Mouse (Mus musculus) mesoderm, embryonic 11.5 days (tissue): ENCODE results near the gene P2rx3.

Experiments
- DNase-seq: peaks from one replicate; pipeline ENCODE4 v3.0.0-alpha.2; 2012; ENCODE audit warnings: low read depth, low spot score

The P2rx3 gene

DNA sequence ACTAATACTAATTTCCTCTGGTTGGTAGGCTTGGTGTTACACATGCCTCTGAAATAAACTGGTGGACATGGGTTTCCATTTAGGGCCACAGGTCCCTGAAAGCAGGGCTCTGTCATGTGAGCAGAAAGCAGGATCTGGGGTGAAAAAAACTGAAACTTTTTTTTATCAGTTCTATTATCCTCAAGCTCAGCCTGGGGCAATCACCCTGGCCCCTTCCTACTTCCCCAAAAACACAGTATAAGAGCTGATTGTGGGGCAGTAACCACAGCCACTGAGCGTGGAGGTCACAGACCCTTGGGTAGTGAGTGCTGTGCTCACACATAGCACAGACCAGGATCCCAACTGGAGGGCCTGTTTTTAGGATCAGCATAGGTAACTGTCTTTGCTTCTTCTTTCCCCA lies 49.3 kb downstream of the P2rx3 start, which contains the start of gene Prg3:
Gene Prg3 (plus strand): TSS at position 286 of the 400 bp plus-strand sequence.
- DNase-seq = no peak

DNA sequence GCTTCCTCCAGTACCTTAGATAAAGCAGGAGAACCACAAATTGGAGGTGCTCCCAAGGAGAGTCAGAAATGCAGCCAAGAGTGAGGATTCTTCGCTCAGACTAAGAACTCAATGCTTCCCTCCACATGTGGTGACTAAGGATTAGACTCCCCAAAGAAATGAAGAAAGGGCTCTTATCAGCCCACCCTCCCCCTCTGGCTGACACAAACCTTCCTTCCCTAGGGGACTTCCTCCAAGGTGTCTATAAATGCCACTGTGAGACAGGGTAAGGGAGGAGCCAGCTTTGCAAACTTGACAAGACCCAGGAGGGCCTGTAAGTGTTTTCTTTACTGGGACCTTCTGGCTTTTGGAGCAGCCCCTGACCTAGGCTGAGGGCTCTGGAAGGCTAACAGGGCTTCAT lies 57.1 kb downstream of the P2rx3 start, which contains the start of gene Prg2:
Gene Prg2 (plus strand): TSS at position 274 of the 400 bp plus-strand sequence.
- DNase-seq = no peak

DNA sequence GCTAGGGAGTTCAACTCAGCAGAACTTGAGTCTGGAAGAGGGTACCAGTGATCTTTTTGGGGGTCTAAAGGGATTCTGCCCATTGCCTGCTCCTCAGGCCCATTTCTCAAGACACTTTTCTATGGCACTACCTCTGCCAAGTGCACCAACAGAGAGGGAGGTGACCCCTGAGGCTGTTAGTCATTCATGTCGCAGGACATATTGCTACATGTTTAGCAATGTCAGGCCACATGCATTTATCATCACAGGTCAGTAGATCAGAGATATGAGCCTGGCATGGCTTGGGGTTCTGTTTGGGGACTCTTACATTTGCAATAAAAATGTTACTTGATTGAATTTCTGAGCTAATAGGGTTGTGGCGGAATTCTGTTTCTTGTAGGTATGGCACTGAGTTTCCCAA lies 61.7 kb downstream of the P2rx3 start:
- no peak for DNase-seq

- no peak for DNase-seq
Measured at GRCm38 (mm10) chr2:84967318-84967991, 69.8 kb downstream of the P2rx3 start.

DNA sequence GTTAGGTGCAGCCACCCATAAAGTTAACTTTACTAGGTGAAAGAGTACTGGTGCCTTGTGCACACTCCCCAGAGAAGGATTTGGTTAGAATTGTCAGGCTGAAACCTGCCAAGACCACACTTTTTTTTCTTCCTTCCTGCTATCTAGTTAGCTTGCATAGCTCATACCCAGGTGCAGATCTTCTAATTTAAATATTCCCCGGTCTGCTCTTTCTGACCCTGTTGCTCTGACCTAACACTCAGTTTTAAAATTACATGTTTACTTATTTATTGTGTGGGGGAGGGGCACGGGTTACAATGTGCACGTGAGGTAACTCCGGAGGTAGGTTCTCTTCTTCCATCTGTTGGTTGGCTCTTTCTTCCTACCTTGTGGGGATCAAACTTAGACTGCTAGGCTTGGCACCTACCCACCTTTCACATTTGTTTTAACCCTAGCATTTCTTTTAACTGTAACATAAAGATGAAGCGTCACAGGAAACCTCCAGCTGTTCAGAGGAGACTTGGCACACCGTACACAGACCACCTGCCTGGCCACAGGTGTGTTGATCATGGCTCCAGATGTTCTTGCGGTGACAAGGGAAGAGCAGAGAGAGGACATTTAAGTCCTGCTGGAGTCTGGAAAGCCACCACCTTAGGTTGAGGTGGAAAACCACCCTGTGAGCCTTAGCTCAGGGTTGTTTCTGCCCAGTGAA lies 73.0 kb downstream of the P2rx3 start:
- DNase-seq = no peak

GRCm38 (mm10) chr2:84962906-84963507 lies 74.3 kb downstream of the P2rx3 start:
- DNase-seq = no peak

DNA sequence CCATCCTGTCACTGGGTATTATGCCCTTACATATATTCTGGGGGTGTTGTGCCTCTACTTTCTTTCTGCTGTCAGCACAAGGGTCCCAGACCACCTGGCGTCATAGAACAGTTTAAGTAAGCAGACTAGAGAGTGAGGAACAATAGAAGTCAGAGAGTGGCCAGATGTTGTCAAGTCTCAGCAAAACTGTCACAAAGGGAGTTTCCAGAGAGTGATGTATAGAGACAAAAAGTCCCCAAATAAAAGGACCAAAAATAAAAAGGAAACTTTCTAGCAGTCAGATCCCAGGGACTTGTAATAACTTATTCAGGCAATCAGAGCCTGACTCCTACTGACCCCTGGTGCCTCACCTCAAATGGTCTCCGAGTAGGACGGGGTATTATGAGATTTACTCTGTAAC lies 75.4 kb downstream of the P2rx3 start:
- DNase-seq = no peak

- no peak for DNase-seq
Measured at GRCm38 (mm10) chr2:84961300-84961699, 76.0 kb downstream of the P2rx3 start.

GRCm38 (mm10) chr2:84958588-84959264 lies 78.5 kb downstream of the P2rx3 start:
- no peak for DNase-seq

DNA sequence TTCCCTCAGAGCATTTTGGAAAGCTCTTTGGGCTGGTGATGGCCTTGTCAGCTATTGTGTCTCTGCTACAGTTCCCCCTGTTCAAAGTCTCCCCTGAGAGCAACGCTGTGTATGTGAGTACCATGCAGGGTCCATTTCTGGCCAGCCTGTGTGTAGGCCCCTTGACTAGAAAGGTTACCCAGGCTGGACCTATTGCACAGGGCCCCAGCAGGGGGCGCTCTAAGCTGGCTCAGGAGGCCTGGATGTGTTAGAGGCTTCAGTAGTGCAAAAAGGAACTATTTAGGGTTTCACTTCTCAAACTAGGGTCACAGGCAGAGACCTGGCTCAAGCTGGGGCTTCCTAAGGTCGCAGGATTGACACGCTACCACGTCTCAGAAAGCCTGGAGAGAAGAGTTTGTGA lies 81.0 kb downstream of the P2rx3 start:
- DNase-seq = peak; percentile 65

DNA sequence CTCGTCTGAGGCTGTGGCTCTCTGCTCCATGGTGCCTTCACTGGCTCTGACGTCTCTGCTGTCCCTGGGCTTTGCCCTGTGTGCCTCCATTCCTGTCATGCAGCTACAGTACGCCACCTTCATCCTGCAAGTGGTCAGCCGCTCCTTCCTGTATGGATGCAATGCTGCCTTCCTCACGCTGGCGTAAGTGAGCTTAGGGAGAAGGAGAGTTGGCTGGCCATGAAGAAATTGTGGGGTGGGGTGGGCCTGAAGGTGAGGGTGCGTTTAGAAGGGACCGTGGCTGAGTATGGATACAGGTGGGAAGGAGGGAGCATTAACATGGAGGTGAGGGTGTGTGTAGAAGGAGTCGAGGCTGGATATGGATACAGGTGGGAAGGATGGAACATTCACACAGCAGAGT lies 81.8 kb downstream of the P2rx3 start:
- DNase-seq = no peak

- DNase-seq = no peak
Measured at GRCm38 (mm10) chr2:84952693-84953092, 84.6 kb downstream of the P2rx3 start.

- no peak for DNase-seq
Measured at GRCm38 (mm10) chr2:84952251-84952650, 85.0 kb downstream of the P2rx3 start.

- DNase-seq = no peak
Measured at GRCm38 (mm10) chr2:84951027-84951426, 86.2 kb downstream of the P2rx3 start.

DNA sequence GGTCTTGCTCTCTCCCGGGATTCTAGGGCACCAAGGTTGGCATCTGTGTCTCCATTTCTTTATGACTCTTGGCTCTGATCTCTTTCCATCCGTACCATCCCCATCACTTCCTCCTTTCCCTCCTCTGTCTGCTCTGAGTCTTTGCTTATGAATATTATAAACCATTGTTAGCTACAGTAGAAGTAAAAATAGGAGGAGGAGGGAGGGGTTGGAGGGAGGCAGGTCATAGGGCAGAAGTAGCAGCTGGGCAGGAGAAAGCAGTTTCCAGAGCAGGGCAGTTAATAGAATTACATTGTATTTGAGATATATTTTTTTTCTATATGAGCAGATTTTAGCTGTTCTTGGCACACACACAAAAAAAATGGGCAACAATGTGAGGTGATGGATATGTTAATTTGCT lies 88.5 kb downstream of the P2rx3 start:
- no peak for DNase-seq
